Mouse (Mus musculus) liver, embryonic 11.5 days (tissue): Measurements from ENCODE around the gene A4galt. TPM values are rescaled to one million over a fixed set of nuclear protein-coding genes. Genes with fewer than 3 reads are reported as not detected.

ENCODE experiments used
- polyA plus RNA-seq: library from polyadenylated mRNA; unstranded; fragments of >200 nt; fragmentation: Nextera tagmentation; extraction: Ambion mirVana; gene quantifications from 2 replicates; pipeline ENCODE4 v1.2.1, GENCODE M21; 2014

Gene A4galt
- polyA plus RNA-seq, 1 experiment from 2014 or later, result 0.12 TPM

Other genes starting within 250 kb of the A4galt start
- gene Nfam1, start 218.5 kb downstream of the A4galt start, polyA plus RNA-seq, result 6.6 and 7.4 TPM in 2 replicates
- gene Serhl, start 162.3 kb downstream of the A4galt start, polyA plus RNA-seq, result 45.8 and 49.4 TPM in 2 replicates
- 71.1 and 77.6 TPM in 2 replicates for gene Rrp7a, start 129.0 kb downstream of the A4galt start, polyA plus RNA-seq
- 117 and 127 TPM in 2 replicates for gene Poldip3, start 102.4 kb downstream of the A4galt start, polyA plus RNA-seq
- gene Cyb5r3, start 79.2 kb downstream of the A4galt start, polyA plus RNA-seq, result 210 and 219 TPM in 2 replicates
- 26.3 and 26.7 TPM in 2 replicates for gene Arfgap3, start 98.5 kb upstream of the A4galt start, polyA plus RNA-seq
- 82.9 and 89.3 TPM in 2 replicates for gene Pacsin2, start 212.8 kb upstream of the A4galt start, polyA plus RNA-seq